Mouse (Mus musculus): Measurements from ENCODE around the gene Apoa2.

GRCm38 (mm10) chr1:171203471-171204248 is 21.2 kb upstream of the Apoa2 start:
- TF ChIP-seq CTCF (IDR thresholded peaks at IDR 0.05; ENCODE audit: insufficient read depth, low read length), result no peak
- no peak for TF ChIP-seq POLR2A (IDR thresholded peaks at IDR 0.05; ENCODE audit: borderline replicate concordance, extremely low read depth, low read depth, low read length)
